Mouse (Mus musculus) inflammation-experienced regulatory T-cells, adult 6 months (primary cell): ENCODE measurements around the gene Gtf2f1. TPM values are rescaled to one million over a fixed set of nuclear protein-coding genes. Genes with fewer than 3 reads are reported as not detected.
A peak's percentile ranks its signal among the peaks of the same experiment; 100 is the strongest.

ENCODE experiments used
- ATAC-seq: one replicate; pipeline ENCODE4 v1.8.0; 2017
- polyA plus RNA-seq, 3 experiments: library from polyadenylated mRNA; unstranded; fragments of 100-300 nt; shearing (Covaris generic); gene quantifications; one replicate each; pipeline ENCODE4 v1.2.1; 2017

The Gtf2f1 gene
- 10 to 100 TPM; 66.8 to 86.1 (median 78.3) TPM for polyA plus RNA-seq

DNA sequence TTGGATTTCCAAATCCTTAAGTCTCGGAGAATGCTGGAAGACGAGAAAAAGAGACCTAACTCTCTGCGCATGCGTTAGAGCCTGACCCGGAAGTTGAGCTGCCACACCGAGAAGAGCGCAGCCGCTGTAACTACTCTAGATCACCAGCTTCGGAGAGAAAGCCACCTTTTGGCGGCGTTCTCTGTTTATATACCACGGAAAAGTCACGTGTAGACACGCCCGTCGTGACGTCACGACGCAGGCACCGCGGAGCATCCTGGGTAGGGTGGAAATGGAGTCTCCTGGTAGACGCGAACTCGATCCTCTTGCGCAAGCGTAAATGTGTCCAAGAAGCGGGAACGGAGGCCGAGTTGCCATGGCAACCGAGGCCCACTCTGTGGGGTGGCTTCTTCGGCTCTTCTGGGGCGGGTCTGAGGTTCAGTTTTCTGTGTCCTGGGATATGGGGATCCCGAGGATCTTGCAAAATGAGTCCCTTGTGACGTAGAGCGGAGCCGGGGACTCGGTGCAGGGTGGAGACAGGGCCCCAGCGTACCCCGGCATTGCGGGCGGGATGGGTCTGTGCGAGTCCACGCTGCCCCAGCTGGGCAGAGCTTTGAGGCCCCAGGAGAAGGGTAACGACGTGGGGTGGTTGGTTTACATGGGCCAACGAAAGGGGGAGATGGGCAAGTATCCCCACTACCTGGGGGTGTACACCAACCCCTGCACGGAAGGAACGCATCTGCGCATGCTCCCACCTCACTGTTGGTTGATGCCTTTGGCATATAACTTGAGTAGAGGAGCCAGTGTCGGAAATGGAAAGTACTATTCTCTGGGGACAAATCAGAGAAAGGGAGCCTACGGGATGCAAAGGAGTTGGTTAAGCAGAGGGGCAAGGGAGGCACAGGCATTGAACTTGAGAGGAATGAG, at the start of gene Gtf2f1, which contains the start of gene Gm17949:
Gene Gtf2f1, minus strand, starts transcription at position 53 of the 906 bp plus-strand sequence.
Gene Gm17949, plus strand, starts transcription at position 234 of the 906 bp plus-strand sequence.
- peak; percentile 90 for ATAC-seq

DNA sequence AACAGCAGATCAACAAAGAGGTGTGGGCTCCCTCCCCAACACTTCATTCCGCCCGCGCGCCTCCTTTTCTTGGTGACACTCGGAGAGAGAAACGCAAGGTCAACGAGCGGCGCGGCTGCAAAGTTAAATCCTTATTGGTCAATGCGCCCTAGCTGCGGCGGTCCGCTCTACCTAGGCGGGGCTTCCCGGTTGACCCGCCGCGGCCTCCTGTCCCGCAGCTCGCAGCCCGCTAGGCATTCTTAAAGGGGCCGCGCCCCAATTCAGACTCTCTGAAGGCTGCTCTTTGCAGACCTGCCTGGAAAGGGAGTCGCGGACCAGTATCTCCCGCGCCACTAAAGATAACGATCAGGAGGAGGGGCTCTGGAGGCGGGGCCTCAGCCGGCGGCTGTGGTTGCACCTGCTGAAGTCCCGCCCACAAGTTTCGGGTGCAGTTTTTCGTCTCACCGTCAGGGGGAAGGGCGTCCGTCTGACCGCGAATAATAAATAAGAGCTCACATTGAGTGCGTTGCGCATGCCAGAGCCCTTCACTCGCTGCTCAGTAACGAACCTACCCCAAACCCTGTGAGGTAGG, 49.2 kb upstream of the Gtf2f1 start:
- ATAC-seq, result peak; percentile 82

DNA sequence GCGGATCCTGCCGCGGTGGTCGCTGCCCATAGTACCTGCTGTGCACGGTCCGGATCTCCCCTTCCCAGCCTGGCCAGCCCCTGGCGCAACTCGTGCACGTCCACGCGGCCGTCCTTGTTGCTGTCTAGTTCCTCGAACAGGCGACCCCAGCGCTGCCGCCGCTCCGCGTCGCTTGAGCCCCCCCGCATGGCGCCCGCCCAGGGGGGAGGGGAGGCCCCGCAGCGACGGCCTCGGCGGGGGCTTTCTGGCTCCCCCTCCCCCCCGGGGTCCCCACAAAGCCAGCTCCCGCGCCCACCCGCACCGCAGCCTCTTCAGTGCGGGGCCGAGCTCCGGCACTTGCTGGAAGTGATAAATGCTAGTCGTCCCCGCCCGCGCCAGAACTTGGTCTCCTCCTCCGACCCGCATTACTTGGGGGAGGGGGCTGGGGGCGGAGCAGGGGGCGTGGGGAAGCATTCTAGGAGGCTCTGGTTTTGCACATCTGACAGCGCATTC, 48.4 kb upstream of the Gtf2f1 start, which contains the start of gene Slc25a23:
Gene Slc25a23, minus strand, starts transcription at position 378 of the 492 bp plus-strand sequence.
- no peak for ATAC-seq

DNA sequence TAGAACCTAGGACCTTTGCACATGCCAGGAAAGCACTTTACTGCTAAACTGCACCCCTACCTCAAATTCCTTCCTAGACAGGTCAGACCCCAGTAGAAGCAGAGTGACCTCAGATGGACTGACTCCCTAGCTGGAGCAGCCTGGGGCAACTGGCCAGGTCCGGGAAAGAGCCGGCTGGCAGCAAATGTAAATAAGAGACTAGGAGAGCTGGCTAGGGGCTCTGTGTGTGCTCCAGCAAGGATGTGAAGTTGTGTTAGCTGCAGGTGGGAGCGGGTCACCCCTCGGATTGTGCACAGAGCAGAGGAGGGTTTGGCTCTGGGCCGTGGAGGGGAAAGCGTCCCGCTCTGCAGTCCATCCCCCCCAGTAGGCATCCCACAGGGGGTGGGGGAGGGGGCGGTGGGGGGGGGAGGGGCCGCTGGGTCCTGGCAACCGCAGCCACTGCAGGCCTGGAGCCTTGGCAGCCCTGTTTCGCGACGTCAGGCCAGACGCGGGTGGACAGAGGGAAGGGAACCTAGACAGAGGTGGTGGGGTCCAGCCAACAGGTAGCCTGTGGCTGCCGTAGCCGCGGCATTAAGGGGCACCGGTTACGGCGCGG, 47.9 kb upstream of the Gtf2f1 start, which contains the start of gene Crb3:
Gene Crb3, plus strand, starts transcription at position 215 of the 595 bp plus-strand sequence.
- no peak for ATAC-seq

DNA sequence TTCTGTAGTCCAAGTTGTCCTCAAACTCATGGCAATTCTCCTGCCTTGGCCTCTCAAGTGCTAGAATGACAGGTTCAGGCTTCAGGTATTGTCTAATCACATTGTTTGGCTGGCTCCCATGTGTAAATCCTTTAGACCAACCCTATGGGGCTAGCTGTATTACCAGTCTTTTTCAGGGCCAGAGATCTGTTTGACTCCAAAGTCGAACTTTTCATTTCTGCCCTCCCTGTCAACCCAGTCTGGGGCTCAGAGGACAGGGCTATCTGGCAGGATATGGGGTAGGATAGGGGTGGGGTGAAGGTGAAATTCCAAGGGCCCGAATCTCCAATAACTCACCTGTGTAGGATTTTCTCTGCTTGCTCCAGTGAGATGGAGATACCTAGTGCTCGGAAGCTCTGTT, 45.2 kb upstream of the Gtf2f1 start:
- no peak for ATAC-seq

DNA sequence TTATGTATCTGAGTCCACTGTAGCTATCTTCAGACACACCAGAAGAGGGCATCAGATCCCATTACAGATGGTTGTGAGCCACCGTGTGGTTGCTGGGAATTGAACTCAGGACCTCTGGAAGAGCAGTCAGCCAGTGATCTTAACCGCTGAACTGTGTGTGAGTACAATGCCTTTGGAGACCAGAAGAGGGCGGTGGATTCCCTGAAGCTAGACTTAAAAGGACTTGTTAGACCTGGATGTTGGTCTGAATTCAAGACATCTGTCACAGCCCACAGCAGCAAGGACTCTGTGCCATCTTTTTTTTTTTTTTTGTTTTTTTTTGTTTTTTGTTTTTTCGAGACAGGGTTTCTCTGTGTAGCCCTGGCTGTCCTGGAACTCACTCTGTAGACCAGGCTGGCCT, 40.6 kb upstream of the Gtf2f1 start:
- peak; percentile 64 for ATAC-seq

DNA sequence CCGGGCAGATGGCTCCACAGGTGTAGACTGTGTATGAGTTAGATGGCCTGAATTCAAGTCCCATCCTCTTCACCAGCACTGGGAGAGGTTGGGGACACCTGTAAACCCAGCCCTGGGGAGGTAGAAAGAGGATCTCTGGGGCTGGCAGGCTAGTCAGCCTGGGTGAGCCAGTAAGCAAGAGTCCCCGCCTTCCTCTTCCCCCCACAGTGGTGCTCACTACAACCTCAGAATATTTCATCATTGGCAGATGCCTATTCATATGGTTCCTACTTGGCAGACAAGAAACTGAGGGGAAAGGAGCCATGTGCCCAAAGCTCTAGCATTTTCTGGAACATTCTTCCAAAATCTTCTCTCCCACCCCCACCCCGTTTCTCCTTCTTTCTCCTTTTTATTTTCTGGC, 37.7 kb upstream of the Gtf2f1 start:
- no peak for ATAC-seq

DNA sequence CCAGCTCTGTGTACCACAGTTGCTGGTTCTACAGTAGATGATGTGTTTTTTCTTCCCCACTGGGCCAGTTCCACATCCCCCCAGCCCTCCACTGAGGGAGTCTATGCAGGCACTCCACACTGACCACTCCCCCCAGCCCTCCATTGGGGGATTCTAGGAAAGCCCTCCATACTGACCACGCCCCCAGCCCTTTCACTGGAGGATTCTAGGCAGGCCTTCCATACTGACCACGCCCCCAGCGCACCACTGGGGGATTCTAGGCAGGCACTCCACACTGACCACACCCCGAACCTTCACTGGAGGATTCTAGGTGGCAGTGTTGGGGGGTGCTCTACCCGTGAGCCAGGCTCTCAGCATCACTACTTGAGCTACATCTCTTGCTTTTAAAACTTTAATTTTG, 36.3 kb upstream of the Gtf2f1 start:
- no peak for ATAC-seq

DNA sequence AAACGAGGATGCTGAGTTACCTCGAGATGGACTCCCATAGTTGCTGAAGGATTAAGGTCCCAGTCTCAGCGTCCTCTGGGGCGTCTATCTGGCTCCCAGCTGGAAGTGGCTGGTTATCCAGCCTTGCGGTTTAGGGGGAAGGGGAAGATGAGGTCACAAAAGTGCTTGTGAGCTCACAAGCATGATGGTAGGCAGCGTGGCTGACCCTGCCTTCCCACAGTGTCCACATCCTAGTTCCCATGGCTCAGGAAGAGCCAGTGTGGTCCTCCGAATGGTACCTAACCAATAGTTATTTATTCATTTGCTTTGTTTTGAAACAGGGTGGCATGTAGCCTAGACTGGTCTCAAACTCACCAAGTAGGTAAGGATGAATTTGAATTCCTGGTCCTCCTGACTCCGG, 30.5 kb upstream of the Gtf2f1 start, which contains the start of gene Slc25a41:
Gene Slc25a41, minus strand, starts transcription at position 101 of the 400 bp plus-strand sequence.
- no peak for ATAC-seq

DNA sequence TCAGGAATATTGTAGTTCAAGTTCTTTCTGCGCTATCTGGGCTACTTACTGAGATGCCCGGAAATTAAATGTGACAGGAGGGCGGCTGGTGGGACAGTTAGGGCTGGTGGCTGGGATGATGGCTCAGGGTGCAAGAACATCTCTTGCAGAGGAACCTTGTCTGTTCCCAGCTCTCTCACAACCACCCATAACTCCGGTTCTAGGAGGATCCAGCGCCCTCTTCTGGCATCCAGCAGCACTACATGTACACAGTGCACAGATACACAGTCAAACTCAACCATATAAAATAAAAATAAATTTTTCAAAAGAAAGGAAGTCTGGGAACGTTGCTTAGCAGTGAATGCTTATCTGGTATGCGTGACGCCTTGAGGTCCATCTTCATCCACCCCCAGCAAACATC, 27.9 kb upstream of the Gtf2f1 start:
- no peak for ATAC-seq

DNA sequence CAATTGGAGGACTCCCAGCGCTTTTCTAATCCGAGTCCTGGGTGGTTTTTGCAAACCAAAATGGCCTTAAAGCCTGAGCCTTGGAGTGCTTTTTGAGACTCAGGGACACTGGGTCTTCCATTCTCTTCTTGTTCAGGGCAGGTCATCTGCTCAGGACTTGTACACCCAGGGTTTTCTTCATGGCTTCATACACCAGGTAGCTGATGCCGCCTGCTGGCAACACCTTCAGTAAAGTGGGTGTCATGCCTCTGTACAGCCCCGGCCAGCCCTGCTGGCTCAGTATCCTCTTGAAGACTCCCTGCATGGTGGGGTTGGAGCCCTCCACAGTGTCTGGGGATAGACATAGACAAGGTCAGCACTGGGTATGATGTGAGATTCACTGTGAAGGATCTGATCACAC, 21.8 kb upstream of the Gtf2f1 start:
- ATAC-seq, result no peak

DNA sequence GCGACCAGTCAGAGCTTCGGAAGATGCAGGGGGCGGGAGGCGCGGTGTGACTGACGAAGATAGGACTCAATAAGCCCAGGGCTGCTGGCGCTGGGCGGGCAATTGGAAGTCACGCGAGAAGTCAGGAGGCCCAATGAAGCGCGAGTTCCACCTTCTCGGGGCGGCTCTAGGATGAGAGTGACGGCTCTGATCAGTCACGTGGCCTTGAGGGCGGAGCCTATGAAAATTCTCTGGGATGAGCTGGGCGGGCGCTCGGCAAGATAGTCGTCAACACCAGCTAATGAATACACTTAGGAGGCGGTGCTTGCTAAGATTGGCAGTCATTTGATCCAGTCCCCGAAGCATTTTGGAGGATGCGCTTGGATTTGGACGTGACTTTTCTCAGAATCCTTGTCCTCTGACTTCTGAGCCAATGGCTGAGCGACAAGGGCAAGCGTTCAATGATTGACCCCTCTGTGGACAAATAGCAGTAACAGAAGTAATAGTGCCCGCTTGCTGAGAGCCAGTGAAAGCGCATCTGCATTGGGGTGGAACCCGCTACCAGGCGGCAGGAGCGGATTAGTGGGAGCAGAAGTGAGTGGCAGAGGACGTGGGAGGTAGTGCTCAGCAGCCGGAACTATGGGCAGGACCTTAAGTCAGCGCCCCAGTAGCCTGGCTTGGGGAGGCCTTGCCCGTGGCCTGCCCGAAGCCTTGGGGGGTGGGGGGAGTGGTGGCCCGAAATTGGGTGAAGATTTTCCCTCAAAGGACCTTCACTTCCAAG, 20.8 kb upstream of the Gtf2f1 start:
- ATAC-seq, result peak; percentile 88

DNA sequence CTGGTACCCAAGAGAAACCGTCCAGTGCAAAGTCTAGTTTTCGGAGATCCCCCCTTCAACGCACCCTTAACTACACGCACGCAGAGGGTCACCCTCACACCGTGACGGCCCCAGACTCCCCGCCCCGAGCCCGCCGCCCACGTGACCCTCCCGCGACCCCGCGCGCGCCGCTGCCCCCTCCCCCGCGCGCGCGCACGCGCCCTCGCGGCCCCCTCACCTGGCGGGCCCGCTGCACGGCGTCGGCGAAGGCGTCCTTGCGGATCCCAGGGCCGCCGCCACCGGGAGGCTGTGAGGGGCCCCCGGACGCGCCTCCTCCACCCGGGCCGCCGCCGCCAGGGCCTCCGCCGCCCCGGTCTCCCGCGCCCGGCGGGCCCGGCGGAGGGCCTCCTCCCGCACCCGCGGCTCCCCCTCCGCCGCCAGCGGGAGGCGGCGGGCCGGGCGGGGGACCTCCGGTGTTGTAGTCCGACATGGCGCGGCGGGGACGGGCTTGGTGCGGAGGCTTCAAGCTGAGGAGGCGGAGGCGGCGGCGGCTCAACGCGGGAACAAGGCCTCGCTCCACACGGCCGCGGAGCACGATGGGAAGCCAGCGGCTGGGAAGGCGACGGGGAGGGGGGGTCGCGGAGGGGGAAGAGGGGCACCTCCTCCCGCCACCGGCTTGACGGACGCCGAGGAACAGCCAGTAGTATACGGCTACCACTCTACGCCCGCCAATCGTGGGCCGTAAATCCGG, 20.0 kb upstream of the Gtf2f1 start, which contains the start of gene Khsrp:
Gene Khsrp, minus strand, starts transcription at position 592 of the 730 bp plus-strand sequence.
- no peak for ATAC-seq

DNA sequence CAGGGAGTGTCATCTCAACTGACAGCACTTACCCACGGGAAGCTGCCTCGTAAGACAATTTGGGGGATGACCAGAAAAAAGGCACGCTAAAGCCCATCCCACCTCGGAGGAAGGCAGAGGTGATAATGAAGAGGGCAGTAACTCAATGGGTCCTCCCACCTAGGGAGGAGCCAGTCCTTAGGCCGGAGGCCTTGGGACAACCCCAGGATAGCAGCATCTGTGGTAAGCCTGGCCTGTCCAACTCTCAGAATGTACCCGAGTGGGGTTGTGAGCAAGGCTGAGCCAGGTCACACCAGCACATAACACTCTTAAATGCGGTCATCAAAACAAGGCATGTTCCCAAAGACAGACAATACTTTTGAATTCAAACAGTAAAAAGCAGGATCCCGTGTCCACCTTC, 18.6 kb upstream of the Gtf2f1 start:
- ATAC-seq, result no peak

DNA sequence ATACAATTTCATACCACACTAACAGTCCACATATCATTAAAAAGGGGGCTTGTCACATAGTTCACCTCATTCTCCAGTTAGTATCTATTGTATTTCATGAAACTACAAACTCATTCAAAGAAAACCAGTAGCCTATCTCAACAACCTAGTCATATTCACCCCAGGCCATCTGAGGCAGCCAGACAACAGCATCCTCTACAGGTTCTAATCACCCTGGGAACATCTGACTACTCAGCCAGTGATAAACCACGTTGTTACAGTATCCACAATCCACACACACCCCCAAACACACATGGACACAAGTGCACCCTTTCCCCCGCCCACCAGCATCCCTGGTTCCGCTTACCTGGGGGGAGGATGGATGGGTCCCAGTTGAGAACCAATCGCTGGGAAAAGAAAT, 16.4 kb upstream of the Gtf2f1 start:
- no peak for ATAC-seq

DNA sequence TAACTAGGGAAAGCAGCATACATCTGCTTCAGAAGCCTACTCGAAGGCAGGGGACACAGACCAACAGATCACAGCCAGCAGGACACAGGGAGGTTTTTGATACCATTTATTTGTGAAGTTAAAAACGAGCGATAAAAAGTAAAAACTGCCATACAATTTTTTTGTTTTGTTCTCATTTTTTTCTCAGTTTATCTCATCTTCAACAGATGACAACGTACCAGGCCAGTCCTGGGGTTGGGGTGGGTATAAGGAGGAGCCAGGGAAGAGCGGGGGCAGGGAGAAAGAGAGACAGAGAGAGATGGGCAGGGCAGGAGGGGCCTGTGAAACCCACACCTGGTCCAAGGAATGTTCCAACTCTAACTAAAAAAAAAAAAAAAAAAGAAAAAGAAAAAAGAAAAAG, 9.9 kb upstream of the Gtf2f1 start:
- no peak for ATAC-seq

DNA sequence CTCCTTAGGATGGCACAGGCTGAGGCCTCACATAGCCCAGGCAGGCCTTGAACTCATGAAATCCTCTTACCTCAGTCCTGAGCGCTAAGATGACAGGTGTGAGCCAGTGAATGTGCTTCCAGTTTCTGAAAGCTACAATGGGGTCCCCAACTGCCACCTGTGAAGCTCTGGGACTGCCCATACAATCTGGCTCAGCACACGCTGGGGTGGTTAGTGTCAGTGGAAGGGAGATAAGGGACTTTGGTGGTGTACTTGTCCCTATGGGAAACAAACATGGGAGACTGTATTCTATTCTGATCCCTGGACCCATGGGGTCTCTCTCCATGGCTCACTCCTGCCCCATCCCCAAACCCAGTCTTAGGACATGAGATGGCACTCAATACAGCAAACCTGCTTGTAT, 8.6 kb upstream of the Gtf2f1 start:
- no peak for ATAC-seq

DNA sequence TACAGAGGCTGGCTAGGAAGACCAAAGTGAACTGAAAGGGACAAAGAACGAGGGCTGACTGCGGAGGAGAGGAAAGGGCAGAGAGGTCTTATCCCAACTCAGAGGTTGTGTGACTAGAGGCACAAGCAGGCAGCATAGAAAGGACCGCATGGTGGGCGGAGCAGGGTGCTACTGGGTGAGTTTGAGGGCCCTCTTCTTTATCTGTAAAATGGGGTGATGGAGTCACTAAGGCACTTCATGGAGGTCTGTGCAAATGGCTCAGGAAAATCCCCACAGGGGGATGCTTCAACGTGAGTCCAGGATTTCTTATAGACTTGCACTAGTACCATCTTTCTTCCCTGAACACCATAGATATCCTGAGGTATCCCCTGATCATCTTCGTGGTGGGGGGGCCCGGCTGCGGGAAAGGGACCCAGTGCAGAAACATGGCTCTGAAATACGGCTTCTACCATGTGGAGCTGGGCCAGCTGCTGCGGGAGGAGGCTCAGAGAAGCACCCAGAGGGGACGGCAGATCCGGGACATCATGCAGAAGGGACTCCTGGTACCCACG, 1.2 kb upstream of the Gtf2f1 start:
- ATAC-seq, result no peak

DNA sequence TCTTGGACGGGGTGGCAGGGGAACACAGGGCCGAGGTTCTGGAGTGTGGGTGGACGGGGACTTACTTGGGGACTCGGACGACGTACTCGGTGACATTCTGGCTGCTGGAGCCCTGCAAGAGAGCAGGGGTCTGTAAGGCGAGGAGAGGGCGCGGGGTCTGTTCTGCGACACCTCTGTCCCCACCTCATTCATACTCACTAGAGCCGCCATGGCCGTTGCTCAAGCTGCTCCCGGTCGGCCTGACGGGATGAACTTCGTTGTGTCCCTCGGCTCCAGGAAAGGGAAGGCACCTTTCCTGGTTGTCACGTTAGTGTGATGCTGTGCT, 215 bp downstream of the Gtf2f1 start:
- ATAC-seq, result peak; percentile 52

DNA sequence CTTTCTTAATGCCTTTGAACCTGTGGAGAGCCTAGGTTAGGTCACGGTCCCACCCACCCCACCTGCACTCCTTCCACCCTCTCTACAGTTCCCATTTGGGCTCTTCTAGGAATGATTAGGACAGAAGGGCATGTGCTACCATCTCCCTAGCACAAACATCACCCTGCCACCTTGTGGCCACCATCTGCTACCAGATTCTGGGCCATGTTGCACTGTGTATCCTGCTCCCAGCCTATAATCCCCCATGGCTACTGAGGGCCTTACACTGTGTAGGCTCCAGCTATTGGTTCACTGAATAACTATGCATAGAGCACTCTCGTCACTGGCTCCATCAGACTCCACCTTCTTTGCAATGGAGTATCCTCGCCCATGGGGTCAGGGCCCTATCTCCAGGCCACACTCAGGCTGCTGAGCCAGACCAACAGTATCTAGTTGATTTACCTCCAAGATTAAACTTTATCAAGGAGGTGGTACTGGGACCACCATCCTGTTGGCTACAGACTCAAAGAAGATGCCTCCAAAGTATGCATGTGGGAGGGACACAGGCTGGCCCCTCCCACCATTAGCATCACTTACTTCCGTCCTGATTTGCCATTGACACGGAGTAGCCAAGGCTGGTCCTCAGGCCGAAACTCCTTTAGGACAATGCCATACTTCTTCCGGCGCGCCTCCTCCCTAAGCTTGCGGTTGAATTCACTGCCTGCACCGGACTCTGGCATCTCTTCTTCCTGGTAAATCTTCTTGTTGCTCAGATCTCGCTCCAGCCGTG, 3.8 kb downstream of the Gtf2f1 start:
- no peak for ATAC-seq

DNA sequence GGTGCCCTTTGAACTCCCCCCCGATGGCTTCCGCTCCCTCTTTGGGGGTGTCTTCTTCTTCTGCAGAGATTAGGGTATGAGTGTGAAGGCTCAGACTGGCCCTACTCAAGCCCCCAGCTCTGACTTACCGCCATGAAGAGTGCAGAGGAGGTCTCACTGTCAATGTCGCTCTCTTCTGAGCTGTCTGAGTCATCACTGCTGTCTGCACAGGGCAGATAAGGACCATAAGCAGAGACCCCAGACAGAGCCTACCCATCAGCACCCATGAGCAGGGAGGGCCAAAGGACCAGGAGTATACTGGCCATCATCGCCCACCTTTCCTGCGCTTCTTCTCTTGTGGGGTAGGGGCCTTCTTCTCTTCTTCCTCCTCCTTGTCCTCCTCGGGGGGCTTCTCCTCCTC, 7.1 kb downstream of the Gtf2f1 start:
- no peak for ATAC-seq
